Mouse (Mus musculus) neural tube, postnatal 0 days (tissue): ENCODE measurements around the gene Gm8882. TPM values are rescaled to one million over a fixed set of nuclear protein-coding genes. Genes with fewer than 3 reads are reported as not detected.

ENCODE experiments used
- polyA plus RNA-seq: library from polyadenylated mRNA; unstranded; fragments of >200 nt; fragmentation: Nextera tagmentation; extraction: Ambion mirVana; gene quantifications from 2 replicates; pipeline ENCODE4 v1.2.1, GENCODE M21; 2015

Gm8882 gene
- not detected in 2 replicates for polyA plus RNA-seq

DNA sequence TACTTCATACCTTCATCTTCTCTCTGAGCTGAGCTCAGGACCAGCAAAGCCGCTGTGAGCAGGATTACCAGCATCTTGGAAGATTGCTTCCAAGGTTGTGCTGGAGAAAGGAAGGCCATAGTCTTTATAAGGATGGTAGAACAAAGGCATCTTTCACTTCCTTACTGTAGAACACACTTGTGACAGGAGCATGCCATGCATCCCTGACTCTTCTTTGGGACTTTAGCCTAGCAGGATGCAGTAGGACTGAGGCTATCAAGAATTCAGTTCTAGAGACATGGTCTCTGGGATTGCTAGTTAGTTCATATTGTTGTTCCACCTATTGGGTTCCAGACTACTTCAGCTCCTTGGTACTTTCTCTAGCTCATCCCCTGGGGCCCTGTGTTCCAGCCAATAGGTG, at the start of gene Gm8882:
Gm8882 (minus strand) TSS at position 101 of the 400 bp plus-strand sequence.

DNA sequence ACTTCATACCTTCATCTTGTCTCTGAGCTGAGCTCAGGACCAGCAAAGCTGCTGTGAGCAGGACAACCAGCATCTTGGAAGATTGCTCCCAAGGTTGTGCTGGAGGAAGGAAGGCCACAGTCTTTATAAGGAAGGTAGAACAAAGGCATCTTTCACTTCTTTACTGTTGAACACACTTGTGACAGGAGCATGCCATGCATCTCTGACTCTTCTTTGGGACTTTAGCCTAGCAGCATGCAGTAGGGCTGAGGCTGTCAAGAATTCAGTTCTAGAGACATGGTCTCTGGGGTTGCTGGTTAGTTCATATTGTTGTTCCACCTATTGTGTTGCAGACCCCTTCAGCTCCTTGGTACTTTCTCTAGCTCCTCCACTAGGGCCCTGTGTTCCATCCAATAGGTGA, 49.3 kb downstream of the Gm8882 start, which contains the start of gene Prpmp5:
Prpmp5 (minus strand) TSS at position 101 of the 400 bp plus-strand sequence.

Other genes with a start within 250 kb of the Gm8882 start
- not detected in 2 replicates for gene Prb1, start 153.6 kb downstream of the Gm8882 start, polyA plus RNA-seq
- gene Prpmp5, start 49.4 kb downstream of the Gm8882 start, polyA plus RNA-seq: not detected in 2 replicates
- gene Prh1, start 205.7 kb upstream of the Gm8882 start, polyA plus RNA-seq: not detected in 2 replicates
- not detected in 2 replicates for gene Prp2, start 231.8 kb upstream of the Gm8882 start, polyA plus RNA-seq